ENCODE assay signal across 15 mouse cellular contexts in genomic region chr12:103338162-103338798, GRCm38 (mm10). TPM values are rescaled to one million over a fixed set of nuclear protein-coding genes. Genes with fewer than 3 reads are reported as not detected.
DNase-seq lines count a peak whose midpoint lies in the region; ATAC-seq and TF ChIP-seq lines count a peak whose summit lies in the region.
"Had no signal": no experiment of that assay in that cellular context is flagged by ENCODE, and none has a peak within 500 bp of the region (broad histone marks: within the 10 kb centered on the region; RNA-seq: fewer than 3 reads in every experiment).

No protein-coding gene starts in this region.

- no peak overlapping the region for H3K27ac ChIP-seq in kidney, postnatal 0 days
- H3K27ac ChIP-seq in heart, adult 2 months: peak overlapping the region; percentile 83
- no peak overlapping the region for H3K27ac ChIP-seq in limb, embryonic 14.5 days (replicated peaks; ENCODE audit: low read depth, low read length)
- no peak overlapping the region for H3K27ac ChIP-seq in cerebellum, adult 2 months (ENCODE audit: insufficient read depth, low read length)
- H3K27ac ChIP-seq: embryonic facial prominence, embryonic 15.5 days; liver, embryonic 13.5 days; midbrain, embryonic 13.5 days had no signal

- no peak for TF ChIP-seq CTCF in kidney, postnatal 0 days (IDR thresholded peaks at IDR 0.05; ENCODE audit: low read depth)
- 0 out of 2 replicates have a peak, but pooled peaks have one; percentile 3 for TF ChIP-seq CTCF in heart, adult 2 months (IDR thresholded peaks at IDR 0.05)
- TF ChIP-seq CTCF in cerebellum, adult 2 months (IDR thresholded peaks at IDR 0.05; ENCODE audit: borderline replicate concordance, insufficient read depth, low read depth, low read length): no peak

- H3K9ac ChIP-seq in kidney, postnatal 0 days (ENCODE audit: low read depth, low read length): no peak overlapping the region
- H3K9ac ChIP-seq in heart, adult 2 months (ENCODE audit: low read depth, low read length): peak overlapping the region; percentile 78
- H3K9ac ChIP-seq in limb, embryonic 14.5 days (ENCODE audit: low read depth, low read length, severe bottlenecking): no peak overlapping the region
- H3K9ac ChIP-seq: embryonic facial prominence, embryonic 15.5 days; liver, embryonic 13.5 days; midbrain, embryonic 13.5 days had no signal

- TF ChIP-seq EP300 in heart, adult 2 months (IDR thresholded peaks at IDR 0.05; ENCODE audit: insufficient read depth, low read depth, low read length): no peak

- no peaks in the 10 kb centered on the region for H3K9me3 ChIP-seq in kidney, postnatal 0 days (replicated peaks; ENCODE audit: low read length)
- no peaks in the 10 kb centered on the region for H3K9me3 ChIP-seq in limb, embryonic 14.5 days (ENCODE audit: control insufficient read depth, low read length)
- H3K9me3 ChIP-seq: embryonic facial prominence, embryonic 15.5 days; liver, embryonic 13.5 days; midbrain, embryonic 13.5 days had no signal

- intact Hi-C loops in heart, adult 2 months (cut with DNase I): no loop called here

- H3K4me1 ChIP-seq in kidney, postnatal 0 days (replicated peaks; ENCODE audit: insufficient read depth, low read length): no peaks in the 10 kb centered on the region
- peaks cover 8% of the 10 kb centered on the region for H3K4me1 ChIP-seq in heart, adult 2 months (ENCODE audit: control insufficient read depth, insufficient read depth, low read length)
- H3K4me1 ChIP-seq in limb, embryonic 14.5 days (ENCODE audit: control insufficient read depth, insufficient read depth, low read length): no peaks in the 10 kb centered on the region
- peaks cover 3% of the 10 kb centered on the region; the same call in 1 of the 2 replicates for H3K4me1 ChIP-seq in cerebellum, adult 2 months (ENCODE audit: control insufficient read depth, insufficient read depth, low read length)
- H3K4me1 ChIP-seq: embryonic facial prominence, embryonic 15.5 days; liver, embryonic 13.5 days had no signal

- TF ChIP-seq POLR2A in heart, adult 2 months (IDR thresholded peaks at IDR 0.05; ENCODE audit: insufficient read depth, low read depth, low read length): peak; percentile 78
- TF ChIP-seq POLR2A in limb, embryonic 14.5 days (IDR thresholded peaks at IDR 0.05; ENCODE audit: borderline replicate concordance, extremely low read depth, insufficient read depth, insufficient read length): no peak
- TF ChIP-seq POLR2A in cerebellum, adult 2 months (IDR thresholded peaks at IDR 0.05; ENCODE audit: borderline replicate concordance, insufficient read depth, low read length): no peak

- no peak overlapping the region for H3K4me3 ChIP-seq in kidney, postnatal 0 days (replicated peaks; ENCODE audit: low read depth, low read length)
- peak overlapping the region; percentile 36 for H3K4me3 ChIP-seq in heart, adult 2 months
- H3K4me3 ChIP-seq in limb, embryonic 14.5 days (replicated peaks; ENCODE audit: low read length): no peak overlapping the region
- H3K4me3 ChIP-seq in cerebellum, adult 2 months (replicated peaks; ENCODE audit: insufficient read depth, low read depth, low read length): no peak overlapping the region
- H3K4me3 ChIP-seq: embryonic facial prominence, embryonic 15.5 days; liver, embryonic 13.5 days; midbrain, embryonic 13.5 days had no signal

- no peaks in the 10 kb centered on the region for H3K27me3 ChIP-seq in kidney, postnatal 0 days (ENCODE audit: insufficient read depth, low read length)
- no peaks in the 10 kb centered on the region for H3K27me3 ChIP-seq in heart, adult 2 months (ENCODE audit: control insufficient read depth, insufficient read depth, low read length)
- H3K27me3 ChIP-seq in limb, embryonic 14.5 days (ENCODE audit: control insufficient read depth, insufficient read depth, low read length): no peaks in the 10 kb centered on the region
- H3K27me3 ChIP-seq in cerebellum, adult 2 months (ENCODE audit: control insufficient read depth, insufficient read depth, low read length): no peaks in the 10 kb centered on the region
- H3K27me3 ChIP-seq: embryonic facial prominence, embryonic 15.5 days; liver, embryonic 13.5 days had no signal

- ATAC-seq in kidney, postnatal 0 days (replicated peaks; ENCODE audit: low FRiP score, low read depth): no peak
- ATAC-seq in limb, embryonic 14.5 days (ENCODE audit: low FRiP score, low read depth): peak; percentile 60
- ATAC-seq: midbrain, embryonic 13.5 days had no signal

- no peak overlapping the region for H3K4me2 ChIP-seq in kidney, postnatal 0 days (ENCODE audit: low read length)
- H3K4me2 ChIP-seq in limb, embryonic 14.5 days (replicated peaks; ENCODE audit: low read depth, low read length, severe bottlenecking): no peak overlapping the region
- H3K4me2 ChIP-seq: embryonic facial prominence, embryonic 15.5 days; liver, embryonic 13.5 days; midbrain, embryonic 13.5 days had no signal

- no peaks in the 10 kb centered on the region for H3K79me2 ChIP-seq in heart, adult 2 months (replicated peaks; ENCODE audit: control insufficient read depth, insufficient read depth, low read length)

- peak; percentile 59 for DNase-seq in kidney, postnatal 0 days (ENCODE audit: low spot score)
- DNase-seq in kidney, adult 11 months: no peak
- peak; percentile 54 for DNase-seq in 416B (ENCODE audit: low read depth)
- DNase-seq in heart, adult 2 months: peak; percentile 60 to 64
- no peak for DNase-seq in limb, embryonic 14.5 days (ENCODE audit: low spot score)
- DNase-seq in right cerebral cortex, postnatal 10 days (ENCODE audit: low spot score in 2 of 2): no peak
- no peak for DNase-seq in cerebellum, adult 2 months
- DNase-seq in embryo, embryonic 11 days: no peak
- DNase-seq: cerebellum, adult 11-12 months; liver, embryonic 13.5 days; retina, postnatal 1 day had no signal

- WGBS in kidney, postnatal 0 days: 59% methylated on average over 14 of the region's 14 CpGs
- 30% methylated on average over 14 of the region's 14 CpGs for WGBS in heart, adult 2 months
- 72% methylated on average over 14 of the region's 14 CpGs for WGBS in limb, embryonic 14.5 days
- WGBS in cerebellum, adult 2 months: 44% methylated on average over 14 of the region's 14 CpGs

- H3K36me3 ChIP-seq in kidney, postnatal 0 days (ENCODE audit: insufficient read depth, low read length): no peaks in the 10 kb centered on the region
- no peaks in the 10 kb centered on the region; the same call in 1 of the 2 replicates for H3K36me3 ChIP-seq in heart, adult 2 months (ENCODE audit: control insufficient read depth, insufficient read depth, low read length)
- no peaks in the 10 kb centered on the region for H3K36me3 ChIP-seq in limb, embryonic 14.5 days (ENCODE audit: control insufficient read depth, insufficient read depth, low read length)
- H3K36me3 ChIP-seq: embryonic facial prominence, embryonic 15.5 days; liver, embryonic 13.5 days; midbrain, embryonic 13.5 days had no signal

RNA-seq across cellular contexts. Expression of gene Asb2, which starts 17.5 kb away (rescaled TPM):
- polyA plus RNA-seq in kidney, postnatal 0 days (2015; fragmentation: Nextera tagmentation; extraction: Ambion mirVana): 1.3 and 1.8 TPM in 2 replicates
- total RNA-seq in heart, adult 2 months (2021): 100 to 1,000 TPM; 419 to 533 TPM
- polyA plus RNA-seq in heart, adult 2 months (2012; rRNA removed): 505 and 541 TPM in 2 replicates
- 13.8 and 18.2 TPM in 2 replicates for polyA plus RNA-seq in limb, embryonic 14.5 days (2012; rRNA removed)
- 7.4 and 11.7 TPM in 2 replicates for polyA plus RNA-seq in limb, embryonic 14.5 days (2014; fragmentation: Nextera tagmentation; extraction: Ambion mirVana)
- polyA plus RNA-seq in cerebellum, adult 2 months (2012; rRNA removed): 2.1 and 2.7 TPM in 2 replicates

RNA-seq across cellular contexts. Expression of gene Fam181a, which starts 27.5 kb away (rescaled TPM):
- not detected in 2 replicates for polyA plus RNA-seq in kidney, postnatal 0 days (2015; fragmentation: Nextera tagmentation; extraction: Ambion mirVana)
- total RNA-seq in heart, adult 2 months (2021): not detected
- not detected in 2 replicates for polyA plus RNA-seq in heart, adult 2 months (2012; rRNA removed)
- 0.16 and 0.31 TPM in 2 replicates for polyA plus RNA-seq in limb, embryonic 14.5 days (2012; rRNA removed)
- 0.14 TPM in 1 of 2 replicates, not detected in the other for polyA plus RNA-seq in limb, embryonic 14.5 days (2014; fragmentation: Nextera tagmentation; extraction: Ambion mirVana)
- polyA plus RNA-seq in cerebellum, adult 2 months (2012; rRNA removed): 2.7 and 4.1 TPM in 2 replicates
- polyA plus RNA-seq: embryonic facial prominence, embryonic 15.5 days; large intestine, adult 2 months; liver, embryonic 13.5 days; thymus, postnatal 0 days had no signal

RNA-seq across cellular contexts. Expression of gene Otub2, which starts 50.2 kb away (rescaled TPM):
- polyA plus RNA-seq in kidney, postnatal 0 days (2015; fragmentation: Nextera tagmentation; extraction: Ambion mirVana): 5.6 TPM in 2 replicates
- 1 to 10 TPM; 3.1 to 3.2 TPM for total RNA-seq in heart, adult 2 months (2021)
- 4.1 and 6.4 TPM in 2 replicates for polyA plus RNA-seq in heart, adult 2 months (2012; rRNA removed)
- polyA plus RNA-seq in limb, embryonic 14.5 days (2012; rRNA removed): 9.5 and 10.5 TPM in 2 replicates
- 13.2 and 14.0 TPM in 2 replicates for polyA plus RNA-seq in limb, embryonic 14.5 days (2014; fragmentation: Nextera tagmentation; extraction: Ambion mirVana)
- 10.6 and 11.6 TPM in 2 replicates for polyA plus RNA-seq in cerebellum, adult 2 months (2012; rRNA removed)

Comparison
In these comparisons a context has a peak if more than half of its experiments do, and no peak if none do; other contexts are left out.
1. DNase-seq: peak in kidney, postnatal 0 days (single experiment), 416B (single experiment) and heart, adult 2 months (2 of 2); none in kidney, adult 11 months (single experiment), limb, embryonic 14.5 days (single experiment), right cerebral cortex, postnatal 10 days (0 of 2), cerebellum, adult 2 months (0 of 2) and embryo, embryonic 11 days (single experiment).
2. RNA of gene Asb2, which starts 17.5 kb away (polyA plus RNA-seq): 505 to 541 TPM in heart, adult 2 months; 7.4 to 18.2 TPM in limb, embryonic 14.5 days, 2.1 to 2.7 TPM in cerebellum, adult 2 months and 1.3 to 1.8 TPM in kidney, postnatal 0 days; every median in the first group is over 10 times any median in the second.